Mouse (Mus musculus): ENCODE data around the gene H6pd. TPM values are rescaled to one million over a fixed set of nuclear protein-coding genes. Genes with fewer than 3 reads are reported as not detected.

The H6pd gene
- total RNA-seq, 2 experiments from 2014 or later: 39.8 to 45.4 TPM

Other genes starting within 250 kb of the H6pd start
- 10 to 100 TPM; 22.5 to 30.5 TPM for gene Slc25a33, start 234.7 kb downstream of the H6pd start, total RNA-seq (2021)
- gene Spsb1, start 54.0 kb downstream of the H6pd start, total RNA-seq (2021): 10 to 100 TPM; 32.6 to 36.7 TPM
- gene Gpr157, start 78.3 kb upstream of the H6pd start, total RNA-seq (2021): 10 to 100 TPM; 34.8 to 37.8 TPM
- under 1 TPM in 1 of 2 experiments, not detected in 1; 0.31 TPM for gene Slc2a5, start 110.3 kb upstream of the H6pd start, total RNA-seq (2021)
- gene Slc2a7, start 139.9 kb upstream of the H6pd start, total RNA-seq (2021): not detected
- not detected for gene Car6, start 192.3 kb upstream of the H6pd start, total RNA-seq (2021)
- gene Eno1, start 227.7 kb upstream of the H6pd start, total RNA-seq (2021): 100 to 1,000 TPM; 119 to 136 TPM

All from heart, postnatal 25 days (tissue).